Mouse (Mus musculus): ENCODE data around the gene Pip4k2a. TPM values are rescaled to one million over a fixed set of nuclear protein-coding genes. Genes with fewer than 3 reads are reported as not detected.
A peak's percentile ranks its signal among the peaks of the same experiment; 100 is the strongest.
"Not testable (repeated sequence)": the region's sequence is repeated elsewhere in the genome, so short reads cannot be mapped to it uniquely, and the experiment has no call there.

The Pip4k2a gene
- polyA plus RNA-seq (2012; rRNA removed): 54.8 and 55.3 TPM in 2 replicates

DNA sequence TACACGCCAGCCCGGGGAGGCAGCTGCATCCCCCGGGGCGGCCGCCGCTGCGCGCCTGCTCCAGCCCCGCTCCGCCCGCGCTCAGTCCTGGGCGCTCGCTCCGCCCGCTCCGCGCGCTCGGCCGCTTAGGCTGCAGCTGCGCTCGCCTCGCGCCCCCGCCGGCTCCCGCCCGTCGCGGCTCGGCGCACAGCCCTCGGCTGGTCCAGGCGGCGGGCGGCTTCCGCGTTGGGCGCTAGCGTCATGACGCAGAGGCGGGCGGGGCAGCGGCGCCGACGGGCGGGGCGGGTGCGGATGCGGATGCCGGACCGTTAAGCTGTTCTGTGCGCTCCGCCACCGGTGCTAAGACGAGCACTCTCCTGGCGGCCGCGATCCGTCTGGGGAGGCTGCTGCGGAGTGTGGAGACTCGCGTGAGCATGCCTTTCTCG lies at the start of gene Pip4k2a, which contains the start of gene 4930426L09Rik:
TSS of gene Pip4k2a (minus strand) at position 73 of the 425 bp plus-strand sequence.
TSS of gene 4930426L09Rik (plus strand) at position 290 of the 425 bp plus-strand sequence.
- DNase-seq (ENCODE audit: extremely low spot score in 1 of 2, low spot score in 1 of 2): peak; percentile 84 to 94

DNA sequence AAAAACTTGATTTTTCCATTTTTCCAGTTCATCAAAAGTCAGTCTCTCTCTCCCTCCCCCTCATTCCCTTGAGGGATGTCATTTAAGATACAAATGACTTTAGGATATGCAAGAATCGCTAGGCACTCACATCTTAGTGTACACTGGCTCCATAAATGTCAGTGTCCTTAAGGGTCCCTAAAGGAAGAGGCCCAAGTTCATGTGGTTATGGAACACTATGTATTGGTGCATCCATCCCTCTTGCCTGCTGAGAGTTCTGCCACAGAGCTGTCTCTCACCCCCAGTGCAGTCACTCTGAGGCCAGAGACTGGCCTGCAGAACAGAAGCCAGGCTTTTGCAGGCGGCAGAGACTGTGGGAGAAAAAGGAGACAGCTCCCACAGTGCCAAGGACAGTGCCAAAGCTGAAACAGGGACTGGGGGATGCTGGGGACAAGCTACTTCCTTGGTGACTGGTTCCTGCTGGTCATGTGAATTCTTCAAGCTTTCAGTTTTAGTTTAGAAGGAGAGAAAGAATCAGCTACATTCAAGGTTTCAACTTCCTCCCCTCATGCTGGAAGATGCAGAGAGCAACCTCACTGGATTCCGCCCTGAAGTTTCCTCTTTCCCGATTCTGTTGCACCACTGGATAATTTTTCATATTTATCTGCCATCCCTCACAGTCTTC lies 40.1 kb upstream of the Pip4k2a start:
- DNase-seq (ENCODE audit: extremely low spot score in 1 of 2, low spot score in 1 of 2): no peak

DNA sequence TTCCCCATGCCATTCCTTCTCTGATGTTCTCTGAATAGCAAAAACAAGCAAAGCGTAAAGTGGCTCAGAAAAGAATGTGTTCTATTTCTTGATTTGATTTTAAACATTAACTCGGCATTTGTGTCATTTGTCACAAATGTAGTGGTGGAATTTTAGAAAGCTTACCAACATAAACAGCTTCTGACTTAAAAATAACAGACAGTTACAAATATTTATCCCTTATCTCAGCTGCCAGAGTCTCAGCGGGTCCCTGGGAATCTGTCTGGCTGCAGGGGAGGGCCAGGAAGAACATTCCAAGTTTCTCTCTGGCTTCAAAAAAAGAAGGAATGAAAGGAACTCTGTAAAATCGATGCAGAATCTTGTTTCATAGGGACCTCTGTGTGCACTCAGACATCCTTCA lies 39.5 kb upstream of the Pip4k2a start:
- DNase-seq (ENCODE audit: extremely low spot score in 1 of 2, low spot score in 1 of 2): no peak

DNA sequence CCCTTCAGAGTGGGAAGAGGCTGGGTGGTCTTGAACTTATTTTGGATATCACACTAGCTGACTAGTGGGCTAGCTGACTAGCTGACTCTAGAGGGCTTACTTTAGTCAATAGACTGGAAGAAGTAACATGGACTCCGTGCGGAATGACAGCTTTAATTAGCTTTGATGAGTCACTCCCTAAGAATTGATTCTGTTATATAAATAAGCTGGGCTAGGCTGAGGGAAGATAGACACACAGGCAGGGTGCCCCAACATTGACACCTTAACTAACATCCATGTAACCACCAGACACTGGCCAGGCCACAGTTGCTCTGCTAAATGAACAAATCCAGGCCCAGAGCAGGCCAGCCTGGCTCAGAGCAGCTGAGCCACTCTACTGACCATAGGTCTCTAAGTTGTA lies 26.9 kb upstream of the Pip4k2a start:
- no peak for DNase-seq (ENCODE audit: extremely low spot score in 1 of 2, low spot score in 1 of 2)

DNA sequence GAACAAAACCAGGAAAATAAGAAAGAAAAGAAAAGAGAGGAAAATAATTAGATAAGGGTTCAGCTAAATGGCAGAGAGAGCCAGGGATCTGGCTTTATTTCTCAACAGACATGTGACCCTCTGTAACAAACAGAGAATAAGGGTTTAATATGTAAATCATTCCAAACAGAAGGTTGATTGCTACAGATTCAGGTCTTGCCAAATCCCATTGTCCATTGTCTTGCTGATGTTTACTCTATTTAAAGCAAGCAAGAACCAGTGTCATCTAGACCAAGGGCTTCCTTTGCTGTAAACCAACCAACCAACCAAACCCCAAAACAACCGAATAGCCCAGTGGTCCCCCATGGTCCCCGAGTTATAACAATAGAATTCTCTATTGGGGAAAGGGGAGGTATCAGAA lies 20.1 kb upstream of the Pip4k2a start:
- DNase-seq (ENCODE audit: extremely low spot score in 1 of 2, low spot score in 1 of 2): no peak

DNA sequence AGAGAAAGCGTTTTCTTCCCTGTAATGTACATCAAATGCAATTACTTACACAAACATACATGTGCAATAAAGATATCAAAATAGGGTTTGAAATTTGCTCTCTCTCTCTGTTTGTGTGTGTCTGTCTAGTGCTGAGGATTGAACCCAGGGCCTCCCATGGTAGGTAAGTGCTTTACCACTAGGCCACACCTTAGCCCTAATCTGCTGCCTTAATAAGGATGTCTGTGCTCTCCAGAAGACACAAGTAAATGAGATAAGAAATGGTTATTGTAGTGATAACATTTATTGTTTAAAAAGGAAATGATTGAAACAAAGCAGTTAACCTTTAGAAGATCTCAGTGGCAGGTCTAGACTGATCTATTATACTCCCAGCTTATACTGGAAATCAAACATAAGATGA lies 18.9 kb upstream of the Pip4k2a start:
- DNase-seq (ENCODE audit: extremely low spot score in 1 of 2, low spot score in 1 of 2): no peak

DNA sequence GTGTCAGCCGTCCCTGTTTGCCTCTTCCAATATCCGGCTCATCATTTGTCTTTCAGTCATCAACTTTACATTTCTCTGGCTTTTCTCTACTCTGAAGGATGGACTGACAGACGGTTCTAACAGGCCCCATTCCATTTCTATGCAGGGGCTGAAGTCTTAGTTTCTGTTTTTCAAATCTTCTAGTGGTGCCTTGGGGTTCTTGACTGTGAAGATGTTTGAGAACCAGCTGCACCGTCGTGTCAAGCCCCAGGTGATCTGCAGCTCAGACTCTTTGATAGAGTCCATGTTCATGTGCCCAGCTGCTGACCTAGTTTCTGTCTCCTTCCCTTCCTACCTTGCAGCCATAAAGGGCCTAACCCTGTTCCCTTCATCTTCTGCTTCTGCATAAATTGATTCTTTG lies 18.4 kb upstream of the Pip4k2a start:
- no peak for DNase-seq (ENCODE audit: extremely low spot score in 1 of 2, low spot score in 1 of 2)

DNA sequence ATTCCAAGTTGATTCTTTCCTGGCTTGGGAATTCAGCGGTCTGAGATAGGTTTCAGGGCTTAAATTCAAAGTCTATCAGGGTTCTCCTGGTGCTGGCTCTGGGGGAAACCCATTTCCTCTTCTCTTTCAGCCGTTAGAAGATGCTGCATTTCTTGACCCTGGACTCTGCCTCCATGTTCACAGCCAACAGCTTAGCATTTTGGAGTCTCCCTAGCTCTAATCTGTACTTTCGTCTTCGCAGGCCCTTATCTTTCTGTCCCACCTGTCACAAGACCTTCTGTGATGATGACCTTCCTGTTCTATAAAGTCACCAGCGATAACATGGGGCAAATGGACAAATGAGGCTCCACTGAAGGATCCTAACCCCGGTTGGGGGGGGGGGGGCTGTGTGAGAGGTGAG lies 13.5 kb upstream of the Pip4k2a start:
- DNase-seq (ENCODE audit: extremely low spot score in 1 of 2, low spot score in 1 of 2): no peak

DNA sequence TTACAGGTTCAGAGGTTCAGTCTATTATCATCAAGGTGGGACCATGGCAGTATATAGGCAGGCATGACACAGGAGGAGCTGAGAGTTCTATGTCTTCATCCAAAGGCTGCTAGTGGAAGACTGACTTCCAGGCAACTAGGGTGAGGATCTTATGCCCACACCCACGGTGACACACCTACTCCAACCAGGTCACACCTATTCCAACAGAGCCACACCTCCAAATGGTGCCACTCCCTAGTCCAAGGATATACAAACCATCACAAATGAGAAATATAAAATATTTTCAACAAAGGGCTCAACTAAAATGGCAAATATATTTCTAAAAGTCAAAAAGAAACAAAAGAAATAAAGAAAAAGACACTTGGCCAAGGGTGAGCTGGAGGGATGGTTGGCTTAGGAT lies 12.6 kb upstream of the Pip4k2a start:
- not testable (repeated sequence) for DNase-seq (ENCODE audit: extremely low spot score in 1 of 2, low spot score in 1 of 2)

DNA sequence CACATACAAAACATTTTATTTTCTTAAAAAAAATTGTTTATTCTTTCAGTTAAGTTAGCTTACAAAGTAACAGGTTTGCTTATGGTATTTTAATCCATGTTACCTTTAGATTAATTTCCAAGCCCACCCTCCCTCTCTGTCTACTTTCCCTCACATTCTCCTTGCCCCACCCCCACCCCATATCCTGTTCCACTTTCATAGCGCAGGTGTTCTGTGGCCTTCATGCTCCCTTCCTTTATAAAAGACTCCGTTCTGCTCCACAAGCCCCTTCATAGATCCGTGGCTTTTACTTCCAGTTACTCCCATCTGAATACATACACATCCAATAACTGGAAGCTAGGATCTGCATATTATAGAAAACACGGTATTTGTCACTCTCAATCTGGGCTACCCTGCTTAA lies 9.7 kb upstream of the Pip4k2a start:
- DNase-seq (ENCODE audit: extremely low spot score in 1 of 2, low spot score in 1 of 2): no peak

DNA sequence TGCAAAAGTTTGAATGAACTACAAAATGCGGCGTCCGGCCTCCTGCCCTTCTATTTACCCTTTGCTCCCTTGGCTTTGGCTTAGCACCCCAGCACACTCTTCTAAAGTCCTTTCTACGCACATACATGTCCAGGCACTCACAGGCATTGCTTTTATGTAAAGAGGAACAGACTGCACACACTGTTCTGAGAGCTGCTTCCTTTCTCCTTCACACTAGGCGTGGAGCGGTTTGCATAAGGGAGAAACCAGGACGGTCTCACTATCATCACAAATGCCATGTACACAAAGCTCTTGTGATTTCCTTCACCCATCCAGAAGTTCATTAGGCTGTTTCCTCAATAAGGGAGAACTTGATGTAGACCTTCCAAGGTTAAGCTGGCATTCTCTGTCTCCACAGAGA lies 8.2 kb upstream of the Pip4k2a start:
- DNase-seq (ENCODE audit: extremely low spot score in 1 of 2, low spot score in 1 of 2): no peak

DNA sequence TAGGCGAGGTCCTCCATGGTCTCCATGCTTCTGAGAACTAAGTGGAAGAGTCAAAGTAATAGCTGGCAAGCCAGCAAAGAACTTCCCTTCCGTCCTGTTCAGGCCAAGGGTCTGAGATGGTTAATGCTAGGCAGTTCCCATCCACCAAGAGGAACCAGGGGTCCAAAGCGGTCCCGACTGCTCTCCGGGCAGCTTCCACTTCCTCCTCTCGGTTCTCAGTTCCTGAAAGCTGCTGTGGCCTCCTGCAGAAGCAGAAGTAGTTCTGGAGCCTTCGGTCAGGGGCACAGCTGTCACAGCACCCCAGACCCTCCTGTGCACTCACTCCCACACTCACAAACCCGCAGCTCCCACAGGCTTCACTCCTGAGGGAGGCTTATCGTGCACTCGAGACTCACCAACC lies 6.9 kb upstream of the Pip4k2a start:
- DNase-seq (ENCODE audit: extremely low spot score in 1 of 2, low spot score in 1 of 2): no peak

DNA sequence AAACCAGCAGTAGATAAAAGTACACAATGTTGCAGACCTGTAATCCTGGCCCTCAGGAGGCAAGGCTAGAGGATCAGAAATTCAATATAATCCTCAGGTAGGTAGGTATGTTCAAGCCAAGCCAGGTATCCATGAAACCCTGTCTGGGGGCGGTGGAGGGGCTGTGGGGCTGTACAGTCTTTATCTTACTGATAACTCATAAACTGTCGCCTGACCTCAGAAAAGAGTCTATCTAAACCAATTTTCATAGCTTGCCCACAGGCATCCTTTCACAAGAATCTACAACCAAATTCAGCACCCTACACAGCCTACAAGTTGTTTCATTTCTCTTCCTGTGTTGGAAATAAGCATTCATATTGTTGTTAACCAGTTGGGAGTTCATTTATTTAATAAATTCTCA lies 1.5 kb upstream of the Pip4k2a start:
- no peak for DNase-seq (ENCODE audit: extremely low spot score in 1 of 2, low spot score in 1 of 2)

DNA sequence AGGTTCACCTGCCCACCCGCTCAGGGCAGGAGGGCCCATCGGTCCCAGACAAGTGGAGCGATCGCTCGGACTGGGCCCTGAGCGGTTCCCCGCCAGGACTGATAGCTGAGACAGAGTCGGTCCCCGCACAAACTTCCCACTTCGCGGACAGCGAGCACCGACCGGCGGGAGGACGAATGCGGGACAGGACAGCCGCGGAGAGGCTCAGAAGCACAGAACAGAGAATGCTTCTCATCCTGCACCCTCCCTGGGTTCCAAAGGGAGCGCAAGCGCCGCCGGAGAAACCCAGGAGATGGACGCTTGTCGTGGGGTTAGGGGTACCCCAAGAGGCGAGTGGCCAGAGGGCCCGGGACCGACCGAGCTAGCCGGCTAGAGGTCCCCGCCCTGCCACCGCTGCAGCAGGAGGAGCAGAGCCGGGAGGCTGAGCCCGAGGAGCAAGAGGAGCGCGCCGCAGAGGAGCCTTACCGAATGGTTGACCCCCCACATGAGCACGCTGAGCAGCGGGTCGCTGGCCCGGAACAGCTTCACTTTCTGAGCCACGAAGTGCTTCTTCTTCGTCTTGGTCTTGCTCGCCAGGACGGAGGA lies 447 bp downstream of the Pip4k2a start:
- peak in 1 of 2 experiments; percentile 34 for DNase-seq (ENCODE audit: extremely low spot score in 1 of 2, low spot score in 1 of 2)

DNA sequence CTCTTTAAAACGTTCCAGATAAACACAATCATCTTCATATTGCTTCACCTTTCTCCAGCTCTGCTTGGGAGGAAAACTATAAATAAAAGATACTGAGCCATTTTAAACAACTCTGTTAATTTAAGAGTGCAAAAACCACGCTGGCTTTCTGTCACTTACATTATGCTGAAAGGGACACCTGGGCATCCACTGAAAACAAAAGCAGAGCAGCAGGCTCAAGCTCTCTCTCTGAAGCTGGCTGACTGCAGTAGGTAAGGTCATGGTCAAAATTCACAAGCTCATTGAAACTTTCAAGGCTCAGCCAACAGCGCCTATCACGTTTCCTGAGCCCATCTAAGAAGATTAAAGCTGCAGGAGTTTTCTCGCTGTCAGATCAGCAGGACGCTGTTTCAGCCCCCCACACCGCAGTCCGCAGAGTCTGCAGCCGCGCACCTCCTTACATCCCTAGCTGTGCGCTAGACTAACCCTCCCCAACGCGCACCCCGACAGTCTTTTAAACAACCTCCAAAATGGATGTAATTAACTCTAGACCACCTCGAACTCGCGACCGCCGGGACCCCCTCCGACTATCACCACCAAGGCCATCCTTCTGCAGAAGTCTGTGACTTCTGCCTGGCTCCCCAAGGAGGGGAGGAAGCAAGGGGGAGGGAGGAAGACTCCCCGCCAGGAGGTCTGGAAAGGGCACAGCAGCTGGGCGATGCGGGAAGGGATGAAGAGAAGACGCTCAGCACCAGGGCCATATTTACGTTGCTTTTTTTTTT lies 1.3 kb downstream of the Pip4k2a start:
- DNase-seq (ENCODE audit: extremely low spot score in 1 of 2, low spot score in 1 of 2): no peak

DNA sequence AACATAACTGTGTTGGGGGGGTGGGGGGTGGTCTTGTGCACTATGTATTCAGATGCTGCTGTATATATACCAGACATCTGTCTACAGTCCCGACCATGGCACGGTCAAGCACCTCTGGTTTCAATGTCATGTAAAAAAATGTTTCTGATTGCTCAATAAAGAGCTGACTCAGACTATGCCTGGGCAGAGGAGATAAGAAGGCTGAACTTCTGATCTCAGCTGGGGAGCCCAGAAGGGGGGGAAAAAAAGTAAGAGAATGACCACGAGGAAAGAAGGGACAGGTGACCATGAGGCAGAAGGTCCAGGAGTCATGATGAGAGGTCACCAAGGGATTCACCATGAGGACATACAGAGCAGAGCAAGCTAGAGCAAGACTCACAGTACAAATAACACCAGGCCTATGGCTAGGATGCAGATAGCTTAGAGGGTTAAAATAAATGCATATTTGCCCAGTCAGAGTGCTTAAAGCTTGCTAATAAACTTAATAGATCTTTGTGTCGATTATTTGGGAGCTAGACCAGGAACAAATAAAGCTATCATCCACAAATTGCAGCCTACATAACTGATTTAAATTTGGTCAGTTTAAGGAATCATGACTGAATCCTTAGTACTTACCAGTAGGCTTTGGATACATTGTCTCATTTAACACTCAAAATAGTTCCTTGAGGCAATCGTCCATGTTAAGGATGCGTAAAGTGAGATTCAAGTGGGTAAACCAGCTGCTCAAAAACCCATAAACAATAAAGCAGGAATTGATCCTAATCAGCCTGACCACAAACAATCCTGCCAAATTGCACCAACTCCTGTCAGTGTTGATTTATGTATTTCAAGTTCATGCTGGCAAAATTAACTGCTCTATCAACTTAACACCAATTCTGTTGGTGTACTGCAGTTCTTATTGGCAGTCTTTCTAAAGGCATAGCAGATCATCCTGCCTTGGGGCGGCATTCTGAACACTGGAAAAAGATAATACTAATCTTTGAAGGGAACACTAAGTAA lies 5.1 kb downstream of the Pip4k2a start:
- DNase-seq (ENCODE audit: extremely low spot score in 1 of 2, low spot score in 1 of 2): no peak

DNA sequence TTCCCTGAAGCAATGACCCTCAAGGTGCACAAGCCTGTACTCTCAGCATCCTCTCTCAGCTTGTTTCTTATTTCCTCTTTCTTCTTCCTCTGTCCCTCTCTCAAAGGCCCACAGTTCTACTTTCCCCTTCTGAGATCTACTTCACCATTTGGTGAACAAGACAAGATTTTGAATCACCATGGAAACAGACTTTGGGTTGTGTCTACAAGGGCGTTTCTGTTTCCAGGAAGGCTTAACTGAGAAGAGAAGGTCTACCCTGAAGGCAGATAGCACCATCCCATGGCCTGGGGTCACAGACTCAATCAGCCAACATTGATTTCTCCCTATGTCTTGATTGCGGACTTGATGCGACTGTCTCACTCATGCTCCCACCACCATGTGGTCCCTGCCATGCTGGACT lies 9.0 kb downstream of the Pip4k2a start:
- no peak for DNase-seq (ENCODE audit: extremely low spot score in 1 of 2, low spot score in 1 of 2)

DNA sequence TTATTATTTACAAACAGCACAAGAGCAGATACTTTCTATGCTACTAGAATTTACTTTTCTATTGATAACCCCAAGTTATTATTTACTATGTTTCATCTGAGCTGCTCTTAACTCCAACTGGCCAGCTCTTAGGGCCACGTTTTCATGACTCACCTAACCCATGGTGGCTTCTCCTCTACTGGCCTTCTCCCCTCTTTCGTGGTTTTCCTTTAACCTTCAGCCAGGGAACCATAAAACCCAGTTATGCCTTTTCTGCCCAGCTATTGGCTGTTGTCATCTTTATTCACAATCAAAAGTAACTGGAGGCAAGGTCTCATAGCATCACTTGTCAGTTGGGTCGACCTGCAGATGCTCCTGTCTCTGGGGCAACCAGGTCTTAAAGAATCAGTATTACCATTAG lies 12.4 kb downstream of the Pip4k2a start:
- no peak for DNase-seq (ENCODE audit: extremely low spot score in 1 of 2, low spot score in 1 of 2)

DNA sequence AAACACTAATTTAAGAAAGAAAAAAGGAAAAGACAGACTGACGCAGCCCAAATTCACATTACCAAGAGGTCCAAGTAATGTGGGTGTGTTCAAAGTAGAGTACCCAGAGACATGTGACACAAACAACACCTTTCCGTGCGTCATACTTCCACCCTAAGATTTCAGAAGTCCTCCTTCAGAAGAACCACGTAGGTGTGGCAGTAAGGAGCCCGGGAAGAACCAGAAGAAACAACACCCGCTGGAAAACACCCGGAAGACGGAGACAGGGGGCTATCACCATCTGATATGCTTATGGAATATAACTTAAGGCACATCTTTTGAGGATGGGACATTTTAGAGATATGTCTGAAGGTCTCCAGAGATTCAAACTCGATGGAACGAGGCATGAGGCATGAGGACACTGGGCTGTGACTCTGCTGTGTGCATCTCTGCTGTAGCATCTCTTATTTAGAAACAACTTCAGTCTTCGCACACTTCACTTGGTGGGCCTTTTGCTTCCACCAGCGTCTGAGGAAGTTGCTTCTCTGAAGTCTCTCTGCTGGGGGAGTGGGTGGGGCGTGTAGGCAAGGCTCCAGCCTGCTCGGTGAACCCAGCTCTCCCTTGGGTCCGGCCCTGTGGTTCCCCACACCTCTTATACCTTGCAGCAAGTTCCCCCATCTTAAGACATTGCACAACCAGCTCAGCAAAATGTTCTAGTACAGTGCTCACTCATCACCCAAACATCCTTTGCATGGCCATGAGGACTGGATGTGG lies 13.7 kb downstream of the Pip4k2a start:
- no peak for DNase-seq (ENCODE audit: extremely low spot score in 1 of 2, low spot score in 1 of 2)

DNA sequence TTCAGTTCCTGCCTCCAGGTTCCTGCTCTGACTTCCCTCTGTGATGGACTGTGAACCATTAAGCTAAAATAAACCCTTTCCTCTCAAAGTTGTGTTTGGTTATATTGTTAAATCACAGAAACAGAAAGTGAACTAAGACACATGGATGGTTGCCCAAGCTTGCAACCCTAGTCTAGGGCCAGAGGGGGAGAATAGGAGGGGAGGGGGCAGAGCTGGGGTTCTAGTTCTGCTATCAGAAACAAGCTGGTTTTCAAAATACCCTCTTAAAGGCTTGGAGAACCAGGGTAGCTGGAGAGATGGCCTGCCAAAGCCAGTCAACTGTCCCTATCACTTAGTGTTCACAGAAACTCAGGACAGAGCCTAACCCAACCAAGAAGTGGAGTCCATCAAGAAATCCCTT lies 14.4 kb downstream of the Pip4k2a start:
- no peak for DNase-seq (ENCODE audit: extremely low spot score in 1 of 2, low spot score in 1 of 2)

Measured in frontal cortex, adult 2 months (tissue).